Mouse (Mus musculus) intestine, embryonic 15.5 days (tissue): Measurements from ENCODE around the gene Wdr89. TPM values are rescaled to one million over a fixed set of nuclear protein-coding genes. Genes with fewer than 3 reads are reported as not detected.
"Not testable (repeated sequence)": the region's sequence is repeated elsewhere in the genome, so short reads cannot be mapped to it uniquely, and the experiment has no call there.

ENCODE experiments used
- ATAC-seq: fragments of 200-750 bp; cut with Nextera tagmentation; 2 replicates; pipeline ENCODE4 v1.8.0; 2017; ENCODE audit warnings: moderate TSS enrichment, moderate library complexity
- H3K27ac ChIP-seq: fragments of 300-500 bp; sonication (generic); 2 replicates; pipeline ENCODE4 v1.5.1; 2015; ENCODE audit warnings: mild to moderate bottlenecking, inconsistent platforms
- H3K27me3 ChIP-seq: fragments of 300-500 bp; sonication (generic); replicated peaks from 2 replicates; pipeline ENCODE4 v1.6.1; 2015; ENCODE audit warnings: inconsistent platforms
- H3K36me3 ChIP-seq: fragments of 300-500 bp; sonication (generic); 2 replicates; pipeline ENCODE4 v1.6.1; 2015; ENCODE audit warnings: inconsistent platforms
- H3K4me1 ChIP-seq: fragments of 300-500 bp; sonication (generic); replicated peaks from 2 replicates; pipeline ENCODE4 v1.6.1; 2015; ENCODE audit warnings: inconsistent platforms
- H3K4me2 ChIP-seq: fragments of 300-500 bp; sonication (generic); replicated peaks from 2 replicates; pipeline ENCODE4 v1.6.1; 2015; ENCODE audit warnings: mild to moderate bottlenecking, inconsistent platforms
- H3K4me3 ChIP-seq: fragments of 300-500 bp; sonication (generic); replicated peaks from 2 replicates; pipeline ENCODE4 v1.5.1; 2015; ENCODE audit warnings: inconsistent platforms
- H3K9ac ChIP-seq: fragments of 300-500 bp; sonication (generic); 2 replicates; pipeline ENCODE4 v1.6.1; 2015; ENCODE audit warnings: inconsistent platforms
- H3K9me3 ChIP-seq: fragments of 300-500 bp; sonication (generic); 2 replicates; pipeline ENCODE4 v1.6.1; 2016; ENCODE audit warnings: inconsistent platforms
- WGBS: fragments of 180-500 bp; shearing (Covaris S2); methylation state at CpG from one replicate; pipeline ENCODE4 v1.1.7; 2015; 5-methylcytosine and 5-hydroxymethylcytosine counted together
- polyA plus RNA-seq: library from polyadenylated mRNA; unstranded; fragments of >200 nt; fragmentation: Nextera tagmentation; extraction: Ambion mirVana; gene quantifications from 2 replicates; pipeline ENCODE4 v1.2.1, GENCODE M21; 2015

The Wdr89 gene
- polyA plus RNA-seq, 1 experiment from 2014 or later, result 12.6 TPM

GRCm38 (mm10) chr12:75689003-75689402 is 19.7 kb upstream of the Wdr89 start:
- WGBS, result 81% methylated on average over 2 of the region's 2 CpGs
- Histone ChIP-seq H3K27me3 (no peaks in the 10 kb centered on the region), H3K4me1 (no peaks in the 10 kb centered on the region), H3K9me3 (no peaks in the 10 kb centered on the region), H3K4me2 (no peak overlapping the region), H3K4me3 (no peak overlapping the region), H3K9ac (no peak overlapping the region), H3K27ac (no peak overlapping the region), H3K36me3 (no peaks in the 10 kb centered on the region)
- ATAC-seq, result no peak

GRCm38 (mm10) chr12:75687314-75687713 is 18.0 kb upstream of the Wdr89 start:
- Histone ChIP-seq H3K27me3 (no peaks in the 10 kb centered on the region), H3K4me2 (no peak overlapping the region), H3K9me3 (no peaks in the 10 kb centered on the region), H3K4me3 (no peak overlapping the region), H3K4me1 (no peaks in the 10 kb centered on the region), H3K27ac (no peak overlapping the region), H3K36me3 (no peaks in the 10 kb centered on the region), H3K9ac (no peak overlapping the region)
- 32% methylated on average over 4 of the region's 4 CpGs for WGBS
- ATAC-seq, result no peak

DNA sequence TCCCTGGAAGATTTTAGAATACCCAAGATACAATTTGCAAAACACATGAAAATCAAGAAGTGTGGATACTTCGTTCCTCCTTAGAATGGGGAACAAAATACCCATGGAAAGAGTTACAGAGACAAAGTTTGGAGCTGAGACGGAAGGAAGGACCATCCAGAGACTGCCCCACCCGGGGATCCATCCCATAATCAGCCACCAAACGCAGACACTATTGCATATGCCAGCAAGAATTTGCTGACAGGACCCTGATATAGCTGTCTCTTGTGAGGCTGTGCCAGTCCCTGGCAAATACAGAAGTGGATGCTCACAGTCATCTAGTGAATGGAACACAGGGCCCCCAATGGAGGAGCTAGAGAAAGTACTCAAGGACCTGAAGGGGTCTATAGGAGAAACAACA is 14.7 kb upstream of the Wdr89 start:
- H3K4me3 ChIP-seq, H3K9me3 ChIP-seq, ATAC-seq, H3K36me3 ChIP-seq, H3K4me1 ChIP-seq, H3K4me2 ChIP-seq, H3K27me3 ChIP-seq, H3K27ac ChIP-seq, H3K9ac ChIP-seq: not testable (repeated sequence)
- 81% methylated on average over 4 of the region's 4 CpGs for WGBS

GRCm38 (mm10) chr12:75683598-75683997 is 14.3 kb upstream of the Wdr89 start:
- 86% methylated on average over 4 of the region's 4 CpGs for WGBS
- no peaks in the 10 kb centered on the region for H3K4me1 ChIP-seq
- no peaks in the 10 kb centered on the region for H3K36me3 ChIP-seq
- H3K4me3 ChIP-seq, result no peak overlapping the region
- no peaks in the 10 kb centered on the region for H3K27me3 ChIP-seq
- no peak overlapping the region for H3K4me2 ChIP-seq
- H3K9me3 ChIP-seq, result no peaks in the 10 kb centered on the region
- H3K9ac ChIP-seq, result no peak overlapping the region
- ATAC-seq, result no peak
- H3K27ac ChIP-seq, result no peak overlapping the region

GRCm38 (mm10) chr12:75682842-75683241 is 13.5 kb upstream of the Wdr89 start:
- no peak overlapping the region for H3K9ac ChIP-seq
- ATAC-seq, result no peak
- no peak overlapping the region for H3K4me3 ChIP-seq
- no peaks in the 10 kb centered on the region for H3K27me3 ChIP-seq
- 74% methylated on average over 2 of the region's 2 CpGs for WGBS
- H3K4me2 ChIP-seq, result no peak overlapping the region
- no peaks in the 10 kb centered on the region for H3K36me3 ChIP-seq
- H3K9me3 ChIP-seq, result no peaks in the 10 kb centered on the region
- H3K27ac ChIP-seq, result no peak overlapping the region
- H3K4me1 ChIP-seq, result no peaks in the 10 kb centered on the region

DNA sequence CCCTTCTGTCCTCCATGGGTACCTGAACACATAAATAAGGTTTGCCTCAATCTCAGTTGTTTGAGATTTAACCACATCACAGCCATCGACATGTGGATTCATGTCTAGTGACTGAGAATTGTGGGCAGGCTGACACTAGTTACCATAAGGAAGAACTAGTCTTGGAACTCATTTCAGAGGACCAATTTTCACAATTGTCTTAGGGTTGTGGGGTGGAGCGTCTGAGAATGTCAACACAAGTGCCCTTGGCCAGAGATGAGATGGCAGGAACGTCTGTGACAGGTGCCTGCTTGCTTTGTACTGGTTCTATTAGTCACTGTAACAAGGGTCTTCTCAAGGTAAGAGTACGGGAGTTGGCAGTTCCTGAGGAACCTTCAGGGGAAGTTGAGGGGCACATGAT is 11.8 kb upstream of the Wdr89 start:
- no peaks in the 10 kb centered on the region for H3K4me1 ChIP-seq
- ATAC-seq, result no peak
- H3K27ac ChIP-seq, result no peak overlapping the region
- H3K9me3 ChIP-seq, result no peaks in the 10 kb centered on the region
- no peaks in the 10 kb centered on the region for H3K27me3 ChIP-seq
- no peak overlapping the region for H3K4me3 ChIP-seq
- H3K36me3 ChIP-seq, result no peaks in the 10 kb centered on the region
- WGBS, result 81% methylated on average over 4 of the region's 4 CpGs
- no peak overlapping the region for H3K4me2 ChIP-seq
- H3K9ac ChIP-seq, result no peak overlapping the region

DNA sequence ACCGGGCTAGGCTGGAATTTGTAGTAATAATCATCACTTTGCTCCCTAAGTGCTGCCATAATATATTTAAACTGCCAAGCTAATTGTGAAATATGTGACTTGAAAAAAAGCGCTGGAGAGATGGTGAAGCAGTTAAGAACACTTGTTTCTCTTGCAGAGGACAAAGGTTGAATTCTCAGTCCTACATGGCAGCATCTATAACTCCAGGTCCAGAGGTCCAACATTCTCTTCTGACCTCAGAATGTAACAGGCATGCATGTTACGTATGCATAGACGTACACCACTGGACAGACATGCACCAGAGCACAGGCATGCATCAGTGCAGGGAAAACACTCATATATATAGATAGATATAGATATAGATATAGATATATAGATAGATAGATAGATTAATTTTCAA is 9.1 kb upstream of the Wdr89 start:
- Histone ChIP-seq H3K4me2 (no peak overlapping the region), H3K27ac (no peak overlapping the region), H3K27me3 (no peaks in the 10 kb centered on the region), H3K4me1 (no peaks in the 10 kb centered on the region), H3K4me3 (no peak overlapping the region), H3K36me3 (no peaks in the 10 kb centered on the region), H3K9ac (no peak overlapping the region), H3K9me3 (no peaks in the 10 kb centered on the region)
- WGBS, result 79% methylated on average over 4 of the region's 4 CpGs
- peak; percentile 62; the same call in 1 of the 2 replicates for ATAC-seq

GRCm38 (mm10) chr12:75672630-75673029 is 3.3 kb upstream of the Wdr89 start:
- Histone ChIP-seq H3K9ac (no peak overlapping the region), H3K27ac (no peak overlapping the region), H3K4me3 (no peak overlapping the region), H3K4me2 (no peak overlapping the region), H3K27me3 (no peaks in the 10 kb centered on the region), H3K9me3 (no peaks in the 10 kb centered on the region), H3K36me3 (no peaks in the 10 kb centered on the region), H3K4me1 (0 out of 2 replicates have a peak, but pooled peaks cover 5% of the 10 kb centered on the region)
- ATAC-seq, result no peak
- WGBS, result 94% methylated on average over 4 of the region's 4 CpGs

DNA sequence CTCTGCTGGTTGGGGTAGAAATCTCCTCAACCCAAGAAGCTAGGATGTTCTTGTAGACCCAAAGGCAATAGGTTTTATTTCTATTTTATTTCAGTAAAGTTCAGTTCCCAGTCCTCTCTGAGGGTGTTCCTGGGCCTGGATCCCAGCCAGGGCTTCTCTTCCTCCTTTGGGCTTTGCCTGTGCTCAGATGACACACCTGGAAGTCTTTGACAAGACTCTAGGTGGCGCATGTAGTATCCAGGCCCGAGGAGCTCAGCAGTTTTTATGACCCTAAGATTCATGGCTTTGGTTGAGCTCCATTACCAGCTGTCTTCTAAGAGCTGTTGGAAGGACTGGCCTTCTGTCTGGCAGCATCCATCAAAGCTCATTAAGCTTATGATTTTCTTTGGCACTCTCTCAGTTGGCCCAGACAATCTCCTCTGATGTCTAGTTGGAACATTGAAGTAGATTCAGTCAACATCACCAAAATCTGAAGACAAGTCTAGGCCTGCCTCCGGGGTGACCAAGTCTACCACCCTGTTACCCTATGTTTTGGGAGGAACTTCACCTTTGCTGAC is 2.5 kb upstream of the Wdr89 start:
- no peaks in the 10 kb centered on the region for H3K27me3 ChIP-seq
- H3K36me3 ChIP-seq, result no peaks in the 10 kb centered on the region
- 0 out of 2 replicates have a peak, but pooled peaks cover 5% of the 10 kb centered on the region for H3K4me1 ChIP-seq
- no peak overlapping the region for H3K4me3 ChIP-seq
- no peak for ATAC-seq
- H3K4me2 ChIP-seq, result no peak overlapping the region
- 78% methylated on average over 3 of the region's 3 CpGs for WGBS
- no peak overlapping the region for H3K27ac ChIP-seq
- no peak overlapping the region for H3K9ac ChIP-seq
- no peaks in the 10 kb centered on the region for H3K9me3 ChIP-seq

DNA sequence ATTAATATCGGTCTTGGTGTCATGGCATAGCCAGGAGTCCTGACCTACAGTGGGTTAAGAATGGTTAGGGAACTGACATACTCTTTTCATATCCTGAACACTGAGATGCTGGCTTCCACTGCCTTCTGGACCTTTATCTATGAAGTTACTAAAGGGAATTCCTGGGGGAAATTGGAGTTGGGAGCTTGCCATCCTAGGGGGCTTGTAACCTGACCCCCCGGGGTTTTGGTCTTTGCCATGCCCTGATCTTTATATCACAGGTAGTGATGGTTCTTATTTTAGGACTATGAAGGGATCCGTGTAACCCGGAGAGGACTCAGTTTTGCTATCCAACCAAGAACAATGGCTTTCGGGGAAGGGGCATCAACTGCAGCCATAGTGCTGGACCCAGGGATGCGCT is 1.3 kb upstream of the Wdr89 start:
- Histone ChIP-seq H3K9ac (peak overlapping the region; percentile 61), H3K27me3 (no peaks in the 10 kb centered on the region), H3K27ac (no peak overlapping the region), H3K36me3 (no peaks in the 10 kb centered on the region), H3K9me3 (no peaks in the 10 kb centered on the region), H3K4me1 (0 out of 2 replicates have a peak, but pooled peaks cover 5% of the 10 kb centered on the region), H3K4me3 (peak overlapping the region; percentile 75), H3K4me2 (peak overlapping the region; percentile 70)
- no peak for ATAC-seq
- WGBS, result 86% methylated on average over 6 of the region's 6 CpGs

DNA sequence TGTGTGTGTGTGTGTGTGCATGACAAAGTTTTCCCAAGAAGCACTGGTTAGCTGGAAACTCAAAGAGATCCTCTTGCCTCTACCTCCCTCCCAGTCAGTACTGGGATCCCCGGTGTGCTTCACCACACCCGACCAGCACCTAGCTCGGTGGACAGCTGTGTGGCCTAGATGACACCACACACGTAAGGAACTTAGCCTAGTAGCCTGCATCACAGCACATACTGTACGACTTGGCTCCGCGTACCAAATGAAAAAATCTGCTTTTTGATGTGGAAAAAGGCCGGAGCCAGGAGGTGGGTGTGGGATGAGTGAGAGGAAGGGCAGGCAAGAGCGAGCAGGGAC is 450 bp downstream of the Wdr89 start:
- Histone ChIP-seq H3K4me2 (peak overlapping the region; percentile 79), H3K9me3 (no peaks in the 10 kb centered on the region), H3K4me1 (0 out of 2 replicates have a peak, but pooled peaks cover 5% of the 10 kb centered on the region), H3K9ac (peak overlapping the region; percentile 83), H3K36me3 (no peaks in the 10 kb centered on the region), H3K27ac (peak overlapping the region; percentile 91), H3K4me3 (peak overlapping the region; percentile 75), H3K27me3 (no peaks in the 10 kb centered on the region)
- WGBS, result under 1% methylated on average over 9 of the region's 9 CpGs
- ATAC-seq, result peak; percentile 52; the same call in 1 of the 2 replicates

DNA sequence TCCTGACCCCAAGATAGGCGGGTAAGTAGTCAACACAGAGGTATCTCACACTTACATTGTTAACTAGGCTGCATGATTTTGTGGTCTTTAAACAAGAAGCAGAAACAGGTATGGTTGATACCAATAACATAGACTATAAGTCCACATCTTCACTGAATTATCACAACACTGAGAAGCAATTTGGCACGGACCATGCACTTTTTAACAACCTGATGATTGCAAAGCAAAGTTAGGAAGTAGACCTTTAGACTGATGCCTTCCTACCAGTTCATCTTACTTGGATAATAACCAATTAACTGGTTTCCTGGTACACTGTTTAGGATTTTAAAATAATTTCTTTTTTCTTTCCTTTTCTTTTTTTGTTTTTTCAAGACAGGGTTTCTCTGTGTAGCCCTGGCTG is 1.1 kb downstream of the Wdr89 start:
- H3K9ac ChIP-seq, result no peak overlapping the region
- WGBS, result 89% methylated on average over 2 of the region's 2 CpGs
- H3K9me3 ChIP-seq, result no peaks in the 10 kb centered on the region
- no peaks in the 10 kb centered on the region for H3K36me3 ChIP-seq
- ATAC-seq, result no peak
- no peaks in the 10 kb centered on the region for H3K27me3 ChIP-seq
- no peak overlapping the region for H3K4me3 ChIP-seq
- H3K4me1 ChIP-seq, result 0 out of 2 replicates have a peak, but pooled peaks cover 5% of the 10 kb centered on the region
- H3K27ac ChIP-seq, result no peak overlapping the region
- H3K4me2 ChIP-seq, result peak overlapping the region; percentile 79; the same call in 1 of the 2 replicates

DNA sequence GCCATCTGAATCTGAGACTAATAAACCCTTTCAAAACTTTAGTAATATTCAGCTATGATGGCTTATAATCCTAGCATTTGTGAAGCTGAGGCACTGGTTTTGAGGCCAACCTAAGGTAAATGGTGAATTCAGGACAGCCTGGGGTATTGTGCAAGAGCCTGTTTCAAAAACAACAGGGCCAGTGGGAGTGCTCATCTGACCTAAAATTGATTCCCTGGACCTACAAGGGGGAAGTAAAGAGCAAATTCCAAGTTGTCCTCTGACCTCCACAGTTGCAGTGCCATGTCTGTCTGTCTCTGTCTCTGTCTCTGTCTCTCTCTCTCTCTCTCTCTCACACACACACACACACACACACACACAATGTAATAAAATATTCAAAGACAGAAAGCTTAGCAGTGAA is 2.4 kb downstream of the Wdr89 start:
- Histone ChIP-seq H3K9me3 (no peaks in the 10 kb centered on the region), H3K27ac (no peak overlapping the region), H3K9ac (no peak overlapping the region), H3K36me3 (no peaks in the 10 kb centered on the region), H3K4me2 (no peak overlapping the region), H3K4me1 (0 out of 2 replicates have a peak, but pooled peaks cover 5% of the 10 kb centered on the region), H3K4me3 (no peak overlapping the region), H3K27me3 (no peaks in the 10 kb centered on the region)
- no peak for ATAC-seq
